Mouse (Mus musculus) small intestine, adult 2 months (tissue): ENCODE results near the gene Ccdc121. TPM values are rescaled to one million over a fixed set of nuclear protein-coding genes. Genes with fewer than 3 reads are reported as not detected.

Experiments used
- H3K27ac ChIP-seq: fragments of 200-500 bp; 2 replicates; pipeline ENCODE4 v1.5.1; 2012; ENCODE audit warnings: low read depth, low read length, control low read depth, inconsistent platforms; ENCODE audit not compliant: insufficient read depth
- H3K27me3 ChIP-seq: fragments of 200-500 bp; 2 replicates; pipeline ENCODE4 v1.6.1; 2012; ENCODE audit warnings: mild to moderate bottlenecking, moderate library complexity, low read length, inconsistent platforms; ENCODE audit not compliant: control insufficient read depth, insufficient read depth
- H3K36me3 ChIP-seq: fragments of 200-500 bp; 2 replicates; pipeline ENCODE4 v1.6.1; 2012; ENCODE audit warnings: mild to moderate bottlenecking, low read length, control low read depth, inconsistent platforms; ENCODE audit not compliant: control insufficient read depth, insufficient read depth
- H3K4me1 ChIP-seq: fragments of 200-500 bp; 2 replicates; pipeline ENCODE4 v1.6.1; 2012; ENCODE audit warnings: low read length, inconsistent platforms, mixed read lengths; ENCODE audit not compliant: control insufficient read depth, insufficient read depth, insufficient read length
- H3K4me3 ChIP-seq: fragments of 200-500 bp; 2 replicates; pipeline ENCODE4 v1.5.1; 2012; ENCODE audit warnings: low read depth, mild to moderate bottlenecking, control low read depth, inconsistent platforms, low read length, moderate library complexity
- CTCF ChIP-seq: fragments of 200-500 bp; IDR thresholded peaks from 2 replicates; pipeline ENCODE4 v1.5.1; 2012; ENCODE audit warnings: low read depth, mild to moderate bottlenecking, control low read depth, inconsistent platforms, low read length, moderate library complexity, mixed read lengths; ENCODE audit not compliant: insufficient replicate concordance, insufficient read length; ENCODE audit errors: extremely low read depth
- POLR2A ChIP-seq: fragments of 200-500 bp; IDR thresholded peaks from 2 replicates; pipeline ENCODE4 v1.6.1; 2012; ENCODE audit warnings: low read depth, mild to moderate bottlenecking, control low read depth, inconsistent platforms, low read length, moderate library complexity
- WGBS: fragments of 180-500 bp; shearing (Covaris S2); methylation state at CpG from one replicate; pipeline ENCODE4 v1.1.7; 2018; 5-methylcytosine and 5-hydroxymethylcytosine counted together
- polyA plus RNA-seq: library from polyadenylated mRNA; depleted of rRNA; stranded (reverse); fragments of >200 nt; gene quantifications from 2 replicates; pipeline ENCODE4 v1.2.3, GENCODE M21; 2012

Gene Ccdc121
- polyA plus RNA-seq, 1 experiment: not detected

GRCm38 (mm10) chr1:181505367-181505766, 5.9 kb downstream of the Ccdc121 start:
- Histone ChIP-seq H3K36me3 (no peaks in the 10 kb centered on the region), H3K27me3 (no peaks in the 10 kb centered on the region), H3K4me3 (no peak overlapping the region), H3K4me1 (no peaks in the 10 kb centered on the region), H3K27ac (no peak overlapping the region)
- no peak for TF ChIP-seq POLR2A
- no peak for TF ChIP-seq CTCF
- 17% methylated on average over 8 of the region's 8 CpGs for WGBS

DNA sequence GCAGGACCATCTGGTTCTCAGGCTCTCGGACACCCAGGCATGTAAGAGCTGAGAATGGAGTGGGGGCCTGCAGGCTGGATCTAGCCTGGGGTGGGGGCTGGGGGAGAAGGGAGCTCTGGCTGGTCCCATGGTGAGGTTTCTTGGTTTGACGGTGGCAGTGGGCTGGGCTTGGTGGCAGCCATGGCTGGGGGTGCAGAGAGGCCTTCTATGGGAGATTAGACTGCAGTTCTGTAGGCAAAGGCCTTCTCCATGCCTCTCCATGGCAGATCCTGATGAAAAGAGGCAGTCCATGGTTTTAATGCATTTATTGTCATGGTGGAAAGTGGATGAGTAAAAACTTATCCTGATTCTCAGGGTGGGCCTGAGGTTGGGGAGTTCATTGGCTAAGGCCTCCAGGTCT, 7.8 kb downstream of the Ccdc121 start:
- no peaks in the 10 kb centered on the region for H3K27me3 ChIP-seq
- H3K4me1 ChIP-seq: no peaks in the 10 kb centered on the region
- H3K4me3 ChIP-seq: no peak overlapping the region
- no peak overlapping the region for H3K27ac ChIP-seq
- whole genome bisulfite sequencing: 85% methylated on average over 2 of the region's 2 CpGs
- no peaks in the 10 kb centered on the region for H3K36me3 ChIP-seq
- TF ChIP-seq POLR2A (no peak), CTCF (no peak)

GRCm38 (mm10) chr1:181484696-181485095, 26.6 kb downstream of the Ccdc121 start:
- 75% methylated on average over 5 of the region's 5 CpGs for WGBS
- H3K4me3 ChIP-seq: no peak overlapping the region
- no peaks in the 10 kb centered on the region for H3K4me1 ChIP-seq
- no peaks in the 10 kb centered on the region for H3K36me3 ChIP-seq
- H3K27ac ChIP-seq: no peak overlapping the region
- peaks cover 3% of the 10 kb centered on the region; the same call in 1 of the 2 replicates for H3K27me3 ChIP-seq
- no peak for TF ChIP-seq CTCF
- no peak for TF ChIP-seq POLR2A

- no peaks in the 10 kb centered on the region for H3K36me3 ChIP-seq
- H3K27me3 ChIP-seq: peaks cover 3% of the 10 kb centered on the region; the same call in 1 of the 2 replicates
- no peak overlapping the region for H3K4me3 ChIP-seq
- 49% methylated on average over 6 of the region's 6 CpGs for WGBS
- no peak for TF ChIP-seq CTCF
- no peak for TF ChIP-seq POLR2A
- H3K4me1 ChIP-seq: no peaks in the 10 kb centered on the region
- no peak overlapping the region for H3K27ac ChIP-seq
These were observed 34.7 kb downstream of the Ccdc121 start for GRCm38 (mm10) chr1:181476557-181476956.

GRCm38 (mm10) chr1:181476141-181476540, 35.1 kb downstream of the Ccdc121 start:
- Histone ChIP-seq H3K36me3 (no peaks in the 10 kb centered on the region), H3K4me1 (no peaks in the 10 kb centered on the region), H3K27me3 (peaks cover 3% of the 10 kb centered on the region; the same call in 1 of the 2 replicates), H3K27ac (no peak overlapping the region), H3K4me3 (no peak overlapping the region)
- WGBS: 35% methylated on average over 8 of the region's 8 CpGs
- TF ChIP-seq CTCF (no peak), POLR2A (no peak)

GRCm38 (mm10) chr1:181469415-181469814, 41.8 kb downstream of the Ccdc121 start:
- Histone ChIP-seq H3K27me3 (no peaks in the 10 kb centered on the region), H3K4me1 (no peaks in the 10 kb centered on the region), H3K36me3 (no peaks in the 10 kb centered on the region), H3K4me3 (no peak overlapping the region), H3K27ac (no peak overlapping the region)
- TF ChIP-seq CTCF (no peak), POLR2A (no peak)
- WGBS: 30% methylated on average over 8 of the region's 8 CpGs

DNA sequence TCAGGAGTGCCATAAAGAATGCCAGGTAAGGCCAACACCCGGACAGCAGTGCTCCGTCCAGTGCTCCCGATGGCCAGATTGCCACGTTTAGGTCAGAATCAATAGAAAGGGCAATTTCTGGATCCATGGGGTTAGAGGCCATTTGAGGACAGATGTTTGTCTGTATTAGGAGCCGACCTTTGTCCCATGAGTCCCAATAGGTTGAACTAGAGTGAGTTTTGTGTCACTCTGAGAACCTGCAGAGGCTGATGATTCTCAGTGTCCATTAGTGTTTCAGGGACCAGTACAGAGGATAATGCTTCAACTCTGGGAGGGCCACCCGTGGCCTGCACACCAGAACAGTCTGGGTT, 44.0 kb downstream of the Ccdc121 start:
- no peaks in the 10 kb centered on the region for H3K4me1 ChIP-seq
- no peaks in the 10 kb centered on the region for H3K36me3 ChIP-seq
- 83% methylated on average over 6 of the region's 6 CpGs for WGBS
- no peak overlapping the region for H3K27ac ChIP-seq
- H3K4me3 ChIP-seq: no peak overlapping the region
- no peaks in the 10 kb centered on the region for H3K27me3 ChIP-seq
- no peak for TF ChIP-seq CTCF
- no peak for TF ChIP-seq POLR2A
